Mouse (Mus musculus): Measurements from ENCODE around the gene Depdc5. TPM values are rescaled to one million over a fixed set of nuclear protein-coding genes. Genes with fewer than 3 reads are reported as not detected.
A peak's percentile ranks its signal among the peaks of the same experiment; 100 is the strongest.

Depdc5 gene
- polyA plus RNA-seq, 1 experiment from 2014 or later, result 23.8 TPM

GRCm38 (mm10) chr5:33014096-33014495, 150.6 kb downstream of the Depdc5 start:
- H3K36me3 ChIP-seq (ENCODE audit: control insufficient read depth, insufficient read depth, low read length), result no peaks in the 10 kb centered on the region
- ATAC-seq (ENCODE audit: low read depth), result no peak
- H3K27ac ChIP-seq (ENCODE audit: low read length), result no peak overlapping the region
- no peaks in the 10 kb centered on the region for H3K9me3 ChIP-seq (ENCODE audit: control insufficient read depth, low read length)
- no peaks in the 10 kb centered on the region for H3K27me3 ChIP-seq (ENCODE audit: control insufficient read depth, insufficient read depth, low read depth, low read length)
- H3K4me3 ChIP-seq (ENCODE audit: low read length), result no peak overlapping the region
- 60% methylated on average over 1 of the region's 1 CpGs for WGBS
- peaks cover 6% of the 10 kb centered on the region; the same call in 1 of the 2 replicates for H3K4me1 ChIP-seq (replicated peaks; ENCODE audit: control insufficient read depth, insufficient read depth, low read length)
- H3K9ac ChIP-seq (ENCODE audit: low read length), result no peak overlapping the region
- H3K4me2 ChIP-seq (ENCODE audit: low read depth, low read length), result no peak overlapping the region

- peaks cover 14% of the 10 kb centered on the region for H3K4me1 ChIP-seq (replicated peaks; ENCODE audit: control insufficient read depth, insufficient read depth, low read length)
- H3K4me2 ChIP-seq (ENCODE audit: low read depth, low read length), result no peak overlapping the region
- 49% methylated on average over 5 of the region's 5 CpGs for WGBS
- no peak overlapping the region for H3K27ac ChIP-seq (ENCODE audit: low read length)
- no peaks in the 10 kb centered on the region for H3K9me3 ChIP-seq (ENCODE audit: control insufficient read depth, low read length)
- H3K27me3 ChIP-seq (ENCODE audit: control insufficient read depth, insufficient read depth, low read depth, low read length), result no peaks in the 10 kb centered on the region
- no peaks in the 10 kb centered on the region for H3K36me3 ChIP-seq (ENCODE audit: control insufficient read depth, insufficient read depth, low read length)
- no peak overlapping the region for H3K9ac ChIP-seq (ENCODE audit: low read length)
- no peak overlapping the region for H3K4me3 ChIP-seq (ENCODE audit: low read length)
- no peak for ATAC-seq (ENCODE audit: low read depth)
Measured at GRCm38 (mm10) chr5:33015579-33015978, 152.1 kb downstream of the Depdc5 start.

- peak overlapping the region; percentile 82 for H3K4me2 ChIP-seq (ENCODE audit: low read depth, low read length)
- peak; percentile 50 for ATAC-seq (ENCODE audit: low read depth)
- peak overlapping the region; percentile 91 for H3K9ac ChIP-seq (ENCODE audit: low read length)
- peaks cover 17% of the 10 kb centered on the region for H3K4me1 ChIP-seq (replicated peaks; ENCODE audit: control insufficient read depth, insufficient read depth, low read length)
- H3K36me3 ChIP-seq (ENCODE audit: control insufficient read depth, insufficient read depth, low read length), result 0 out of 2 replicates have a peak, but pooled peaks cover 2% of the 10 kb centered on the region
- no peaks in the 10 kb centered on the region for H3K27me3 ChIP-seq (ENCODE audit: control insufficient read depth, insufficient read depth, low read depth, low read length)
- WGBS, result 3% methylated on average over 15 of the region's 15 CpGs
- peak overlapping the region; percentile 96 for H3K4me3 ChIP-seq (ENCODE audit: low read length)
- peak overlapping the region; percentile 89 for H3K27ac ChIP-seq (ENCODE audit: low read length)
- H3K9me3 ChIP-seq (ENCODE audit: control insufficient read depth, low read length), result no peaks in the 10 kb centered on the region
Measured at GRCm38 (mm10) chr5:33018189-33018560, 154.7 kb downstream of the Depdc5 start.

- under 1% methylated on average over 83 of the region's 121 CpGs for WGBS
- Histone ChIP-seq H3K9ac (ENCODE audit: low read length) (peak within 1 kb of the TSS; percentile 96), H3K9me3 (ENCODE audit: control insufficient read depth, low read length) (no peaks in the 10 kb centered on the region), H3K4me3 (ENCODE audit: low read length) (peak within 1 kb of the TSS; percentile 96), H3K27ac (ENCODE audit: low read length) (peak within 1 kb of the TSS; percentile 100), H3K36me3 (ENCODE audit: control insufficient read depth, insufficient read depth, low read length) (0 out of 2 replicates have a peak, but pooled peaks cover 2% of the 10 kb centered on the region), H3K4me1 (replicated peaks; ENCODE audit: control insufficient read depth, insufficient read depth, low read length) (peaks cover 18% of the 10 kb centered on the region), H3K4me2 (ENCODE audit: low read depth, low read length) (peak within 1 kb of the TSS; percentile 89), H3K27me3 (ENCODE audit: control insufficient read depth, insufficient read depth, low read depth, low read length) (no peaks in the 10 kb centered on the region)
- peak; percentile 98 for ATAC-seq (ENCODE audit: low read depth)
Measured at GRCm38 (mm10) chr5:33018561-33019425, 155.3 kb downstream of the Depdc5 start, which contains the start of gene Ywhah. Gene Ywhah (plus strand): TSS chr5:33018816.

GRCm38 (mm10) chr5:33019426-33019821, 155.9 kb downstream of the Depdc5 start:
- no peaks in the 10 kb centered on the region for H3K9me3 ChIP-seq (ENCODE audit: control insufficient read depth, low read length)
- peaks cover 18% of the 10 kb centered on the region for H3K4me1 ChIP-seq (replicated peaks; ENCODE audit: control insufficient read depth, insufficient read depth, low read length)
- peak overlapping the region; percentile 100 for H3K27ac ChIP-seq (ENCODE audit: low read length)
- under 1% methylated on average over 12 of the region's 12 CpGs for WGBS
- no peak for ATAC-seq (ENCODE audit: low read depth)
- H3K27me3 ChIP-seq (ENCODE audit: control insufficient read depth, insufficient read depth, low read depth, low read length), result no peaks in the 10 kb centered on the region
- H3K4me3 ChIP-seq (ENCODE audit: low read length), result peak overlapping the region; percentile 96
- H3K4me2 ChIP-seq (ENCODE audit: low read depth, low read length), result peak overlapping the region; percentile 89
- H3K9ac ChIP-seq (ENCODE audit: low read length), result peak overlapping the region; percentile 96
- H3K36me3 ChIP-seq (ENCODE audit: control insufficient read depth, insufficient read depth, low read length), result 0 out of 2 replicates have a peak, but pooled peaks cover 2% of the 10 kb centered on the region

- Histone ChIP-seq H3K27ac (ENCODE audit: low read length) (no peak overlapping the region), H3K9ac (ENCODE audit: low read length) (no peak overlapping the region), H3K36me3 (ENCODE audit: control insufficient read depth, insufficient read depth, low read length) (peaks cover 4% of the 10 kb centered on the region; the same call in 1 of the 2 replicates), H3K27me3 (ENCODE audit: control insufficient read depth, insufficient read depth, low read depth, low read length) (no peaks in the 10 kb centered on the region), H3K4me2 (ENCODE audit: low read depth, low read length) (peak overlapping the region; percentile 18; the same call in 1 of the 2 replicates), H3K4me1 (replicated peaks; ENCODE audit: control insufficient read depth, insufficient read depth, low read length) (peaks cover 18% of the 10 kb centered on the region), H3K4me3 (ENCODE audit: low read length) (no peak overlapping the region), H3K9me3 (ENCODE audit: control insufficient read depth, low read length) (no peaks in the 10 kb centered on the region)
- WGBS, result 81% methylated on average over 2 of the region's 2 CpGs
- no peak for ATAC-seq (ENCODE audit: low read depth)
Measured at GRCm38 (mm10) chr5:33021622-33022021, 158.1 kb downstream of the Depdc5 start.

- Histone ChIP-seq H3K4me3 (ENCODE audit: low read length) (no peak overlapping the region), H3K4me1 (replicated peaks; ENCODE audit: control insufficient read depth, insufficient read depth, low read length) (peaks cover 12% of the 10 kb centered on the region), H3K27me3 (ENCODE audit: control insufficient read depth, insufficient read depth, low read depth, low read length) (no peaks in the 10 kb centered on the region), H3K9ac (ENCODE audit: low read length) (no peak overlapping the region), H3K4me2 (ENCODE audit: low read depth, low read length) (no peak overlapping the region), H3K36me3 (ENCODE audit: control insufficient read depth, insufficient read depth, low read length) (peaks cover 8% of the 10 kb centered on the region), H3K27ac (ENCODE audit: low read length) (no peak overlapping the region), H3K9me3 (ENCODE audit: control insufficient read depth, low read length) (no peaks in the 10 kb centered on the region)
- WGBS, result 90% methylated on average over 4 of the region's 4 CpGs
- no peak for ATAC-seq (ENCODE audit: low read depth)
Measured at GRCm38 (mm10) chr5:33023337-33023736, 159.8 kb downstream of the Depdc5 start.

GRCm38 (mm10) chr5:33024474-33024873, 161.0 kb downstream of the Depdc5 start:
- no peak overlapping the region for H3K4me3 ChIP-seq (ENCODE audit: low read length)
- H3K27me3 ChIP-seq (ENCODE audit: control insufficient read depth, insufficient read depth, low read depth, low read length), result no peaks in the 10 kb centered on the region
- no peak overlapping the region for H3K27ac ChIP-seq (ENCODE audit: low read length)
- no peaks in the 10 kb centered on the region for H3K9me3 ChIP-seq (ENCODE audit: control insufficient read depth, low read length)
- ATAC-seq (ENCODE audit: low read depth), result no peak
- H3K9ac ChIP-seq (ENCODE audit: low read length), result no peak overlapping the region
- peaks cover 12% of the 10 kb centered on the region for H3K4me1 ChIP-seq (replicated peaks; ENCODE audit: control insufficient read depth, insufficient read depth, low read length)
- 51% methylated on average over 5 of the region's 5 CpGs for WGBS
- H3K36me3 ChIP-seq (ENCODE audit: control insufficient read depth, insufficient read depth, low read length), result peaks cover 8% of the 10 kb centered on the region
- no peak overlapping the region for H3K4me2 ChIP-seq (ENCODE audit: low read depth, low read length)

- Histone ChIP-seq H3K4me1 (replicated peaks; ENCODE audit: control insufficient read depth, insufficient read depth, low read length) (no peaks in the 10 kb centered on the region), H3K27me3 (ENCODE audit: control insufficient read depth, insufficient read depth, low read depth, low read length) (no peaks in the 10 kb centered on the region), H3K4me2 (ENCODE audit: low read depth, low read length) (no peak overlapping the region), H3K36me3 (ENCODE audit: control insufficient read depth, insufficient read depth, low read length) (peaks cover 6% of the 10 kb centered on the region), H3K9ac (ENCODE audit: low read length) (no peak overlapping the region), H3K9me3 (ENCODE audit: control insufficient read depth, low read length) (no peaks in the 10 kb centered on the region), H3K27ac (ENCODE audit: low read length) (no peak overlapping the region), H3K4me3 (ENCODE audit: low read length) (no peak overlapping the region)
- no peak for ATAC-seq (ENCODE audit: low read depth)
- WGBS, result 70% methylated on average over 2 of the region's 2 CpGs
Measured at GRCm38 (mm10) chr5:33028656-33029055, 165.2 kb downstream of the Depdc5 start.
